Mouse (Mus musculus) CD4-positive, CD25-positive, alpha-beta regulatory T cell, adult 4 months (primary cell): ENCODE measurements around the gene Gps2. TPM values are rescaled to one million over a fixed set of nuclear protein-coding genes. Genes with fewer than 3 reads are reported as not detected.

Source experiments
- ATAC-seq: one replicate; pipeline ENCODE4 v1.8.0; 2017
- polyA plus RNA-seq, 2 experiments: library from polyadenylated mRNA; unstranded; fragments of 100-300 nt; shearing (Covaris generic); gene quantifications; one replicate each; pipeline ENCODE4 v1.2.1; 2017

The Gps2 gene
- polyA plus RNA-seq, result 100 to 1,000 TPM; 120 to 134 TPM

DNA sequence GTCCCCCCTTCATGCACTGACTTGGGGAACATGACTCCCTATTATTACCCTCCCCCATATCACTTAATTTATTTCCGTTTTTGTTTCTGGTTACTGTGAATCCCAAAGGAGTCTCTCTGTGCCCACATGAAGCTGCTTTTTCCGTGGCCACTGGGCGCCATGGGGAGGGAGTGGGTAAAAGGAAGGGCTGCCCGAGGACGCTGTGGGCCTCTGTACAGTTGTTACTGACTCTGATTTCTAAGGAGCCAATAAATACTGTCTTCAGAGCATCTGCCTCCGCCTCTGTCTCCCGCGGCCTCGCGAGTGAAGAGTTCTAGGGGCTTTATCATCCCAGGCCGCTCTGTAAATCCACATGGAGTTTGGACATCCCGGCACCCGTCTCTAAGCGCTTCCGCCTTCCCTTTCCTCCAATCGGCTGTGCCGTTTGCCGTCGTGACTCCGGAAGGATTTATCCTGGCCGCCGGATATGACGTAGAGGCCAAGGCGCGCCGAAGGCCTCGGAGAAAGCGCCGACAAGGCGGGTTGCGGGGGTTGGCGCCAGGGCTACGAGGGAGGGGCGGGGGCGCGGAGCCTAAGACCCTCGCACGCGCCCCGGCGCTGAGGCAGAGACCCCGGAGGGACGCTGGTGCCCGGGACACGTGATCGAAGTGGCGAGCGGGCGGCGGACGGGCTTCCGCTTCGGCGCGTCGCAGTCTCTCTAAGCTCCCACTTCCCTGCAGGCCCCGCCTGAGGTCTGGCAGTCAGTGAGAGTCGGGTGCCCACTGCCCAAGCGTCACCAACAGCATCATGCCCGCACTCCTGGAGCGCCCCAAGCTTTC, at the start of gene Gps2:
Gps2 (plus strand) TSS at position 335 of the 818 bp plus-strand sequence.
- ATAC-seq, result peak; percentile 93

DNA sequence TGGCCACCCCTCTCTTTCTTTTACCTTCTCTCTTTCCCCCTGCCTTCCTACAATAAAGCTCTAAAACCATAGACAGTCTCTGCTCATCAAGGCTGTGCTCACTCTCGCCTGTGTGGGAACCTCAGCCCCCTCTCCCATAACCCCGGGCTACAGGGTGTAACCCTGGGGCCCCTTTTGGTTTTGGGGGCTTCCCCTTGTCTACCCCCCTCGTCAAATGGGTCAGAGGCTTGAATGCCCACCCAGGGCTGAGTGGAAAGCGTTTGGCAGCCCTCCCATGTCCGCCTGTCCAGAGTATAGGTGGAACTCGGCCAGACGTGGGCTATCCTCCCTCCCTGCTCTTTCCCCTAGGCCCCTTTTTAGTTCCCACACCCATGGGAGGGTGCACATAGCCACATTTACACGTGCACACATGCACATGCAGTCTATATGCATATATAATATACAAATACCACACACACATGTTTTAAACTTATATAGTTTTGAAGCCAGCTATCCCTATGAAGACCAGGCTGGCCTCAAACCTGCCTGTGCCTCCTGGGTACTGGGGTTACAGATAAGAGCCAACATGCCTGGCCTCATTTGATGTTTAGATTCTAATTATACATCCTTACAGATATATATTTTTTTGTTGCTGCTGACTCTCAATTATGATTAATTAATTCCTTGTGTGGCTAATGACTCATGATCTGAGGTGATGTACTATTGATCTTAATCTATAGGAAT, 49.4 kb upstream of the Gps2 start:
- ATAC-seq, result no peak

DNA sequence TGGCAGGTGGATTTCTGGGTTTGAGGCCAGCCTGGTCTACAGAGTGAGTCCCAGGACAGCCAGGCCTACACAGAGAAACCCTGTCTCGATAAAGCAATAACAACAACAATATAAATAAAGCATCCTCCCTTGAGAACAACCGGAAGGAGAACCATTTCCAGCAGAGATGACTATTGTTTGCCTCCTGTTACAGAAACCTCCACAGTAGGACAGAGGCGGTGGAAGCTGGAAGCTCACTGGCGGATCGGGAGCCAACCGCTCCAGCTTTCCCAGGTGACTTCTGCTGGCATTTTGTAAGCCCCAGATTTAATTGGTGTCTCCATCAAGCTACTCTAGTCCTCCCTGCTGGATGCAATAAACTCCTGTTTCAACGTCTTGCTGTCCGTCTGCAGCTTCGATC, 48.1 kb upstream of the Gps2 start:
- ATAC-seq, result no peak

DNA sequence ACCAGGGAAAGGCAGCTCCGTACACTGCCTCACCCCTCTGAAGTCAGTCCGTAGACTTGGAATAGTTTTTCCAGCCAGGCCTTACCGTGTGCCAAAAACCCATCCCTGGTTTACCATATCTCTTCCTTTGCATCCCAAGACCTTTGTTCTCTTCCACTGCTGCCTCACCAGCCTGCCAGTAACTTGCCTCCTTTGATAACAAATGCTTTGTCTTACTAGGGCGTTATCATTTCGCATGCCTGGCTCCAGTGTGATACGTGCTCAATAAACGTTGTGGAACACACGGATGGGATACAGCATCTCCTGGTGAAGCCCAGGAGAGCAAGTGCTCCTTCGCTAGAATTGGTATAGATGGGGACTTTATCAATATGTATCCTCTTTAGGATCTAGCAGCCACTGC, 46.4 kb upstream of the Gps2 start:
- ATAC-seq, result no peak

DNA sequence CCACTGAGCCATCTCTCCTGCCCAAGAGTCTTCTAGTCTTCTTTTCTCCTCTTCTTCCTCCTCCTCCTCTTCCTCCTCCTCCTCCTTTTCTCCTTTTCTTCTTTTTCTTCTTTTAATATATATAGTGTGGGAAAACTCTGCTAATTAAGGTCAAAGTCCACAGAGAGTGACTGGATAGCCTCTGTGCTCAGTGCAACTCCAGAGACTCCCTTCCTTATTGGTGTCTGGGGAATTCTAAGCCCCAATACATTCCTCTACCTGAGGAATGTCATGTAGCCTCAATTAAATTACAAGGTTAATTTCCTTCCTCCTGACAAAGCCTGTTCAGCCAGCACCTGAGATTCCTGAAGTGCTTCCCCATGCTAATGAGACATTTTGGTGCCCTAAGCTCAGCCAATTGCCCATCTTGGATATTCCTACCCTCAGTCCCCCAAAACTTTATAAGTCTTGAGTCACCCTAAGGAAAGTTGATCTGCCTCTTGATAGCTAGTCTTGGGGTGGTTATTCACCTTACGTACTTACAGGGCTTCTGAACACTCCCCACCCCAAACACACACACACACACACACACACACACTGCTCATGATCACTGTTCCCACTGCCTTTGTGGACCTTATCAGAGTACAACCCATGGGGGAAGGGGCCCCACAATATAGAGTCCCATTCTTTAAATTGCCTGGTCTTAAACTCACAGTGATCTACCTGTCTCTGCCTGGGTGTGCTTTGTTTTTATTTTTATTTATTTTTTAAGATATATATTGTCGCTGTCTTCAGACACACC, 43.2 kb upstream of the Gps2 start:
- ATAC-seq, result no peak

DNA sequence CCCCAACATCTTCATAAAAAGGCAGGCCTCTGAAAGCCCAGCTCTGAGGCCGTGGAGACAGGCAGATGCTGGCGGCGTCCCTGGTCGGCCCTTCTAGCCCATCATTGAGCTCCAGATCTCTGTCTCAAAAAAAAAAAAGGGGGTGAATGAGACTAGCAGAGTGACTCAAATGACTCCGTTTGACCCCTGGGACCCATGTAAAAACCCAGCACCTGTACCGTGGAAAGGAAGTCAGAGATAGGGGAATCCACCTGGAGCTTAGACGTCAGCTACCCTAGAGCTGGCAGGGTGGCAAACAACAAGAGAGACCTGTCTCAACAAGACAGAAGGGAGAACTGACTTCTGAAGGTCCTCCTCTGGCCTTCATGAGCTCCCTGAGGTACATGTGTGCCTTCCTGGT, 41.9 kb upstream of the Gps2 start:
- no peak for ATAC-seq

DNA sequence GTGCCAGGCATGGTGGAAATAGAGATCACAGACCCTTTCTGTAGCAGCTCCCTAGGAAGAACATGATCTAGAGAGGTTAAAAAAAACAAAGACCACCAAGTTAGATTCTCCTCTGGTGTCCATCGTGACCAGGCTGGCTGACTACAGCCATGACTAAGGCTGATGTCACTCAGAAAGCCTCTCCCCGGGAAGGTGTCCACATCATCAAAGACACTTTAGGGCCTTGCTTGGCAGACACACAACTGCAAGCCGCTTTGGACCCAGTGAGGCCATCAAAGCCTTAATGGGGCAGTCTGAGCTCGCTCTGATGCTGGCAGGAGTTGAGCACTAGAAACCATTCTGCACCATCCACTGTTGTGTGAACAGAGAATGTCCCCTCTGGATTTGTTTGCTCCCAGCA, 41.2 kb upstream of the Gps2 start:
- no peak for ATAC-seq

DNA sequence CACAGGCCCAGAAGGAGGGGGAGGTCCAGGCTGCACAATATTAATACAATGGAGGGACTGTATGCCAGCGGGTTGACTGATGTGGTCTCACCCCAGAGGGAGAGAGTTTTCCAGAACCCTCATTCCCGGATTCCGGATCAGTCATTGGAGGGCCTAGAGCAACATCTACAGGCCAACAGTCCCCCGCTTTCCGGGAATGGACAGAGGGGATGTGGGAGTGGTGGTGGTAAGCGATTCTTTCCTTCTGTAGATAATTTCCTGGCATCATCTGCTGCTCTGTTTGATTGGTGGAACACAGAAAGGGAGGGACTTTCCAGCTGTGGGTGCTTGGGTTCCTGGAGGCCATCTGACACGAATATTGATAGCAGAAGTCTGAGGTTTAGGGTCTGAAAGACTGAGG, 37.5 kb upstream of the Gps2 start:
- peak; percentile 38 for ATAC-seq

DNA sequence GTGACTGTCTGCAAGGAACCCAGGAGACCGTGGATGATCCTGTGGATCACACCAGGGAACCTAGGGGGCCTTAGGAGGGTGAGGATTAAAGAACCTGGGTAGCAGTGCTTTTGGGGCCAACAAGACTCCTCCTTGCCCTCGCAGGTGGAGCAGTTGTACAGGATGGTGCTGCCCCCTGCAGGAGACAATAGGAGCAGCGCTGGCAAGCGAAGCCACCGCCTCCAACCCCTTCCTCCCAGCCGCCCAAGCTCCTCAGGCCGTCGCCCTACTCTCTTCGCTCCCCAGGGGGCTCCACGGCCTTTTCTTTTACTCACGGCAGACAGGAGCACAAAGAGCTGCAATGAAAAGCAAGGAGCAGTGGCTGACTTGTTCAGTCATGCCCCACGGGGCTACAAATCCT, 36.8 kb upstream of the Gps2 start:
- peak; percentile 56 for ATAC-seq

DNA sequence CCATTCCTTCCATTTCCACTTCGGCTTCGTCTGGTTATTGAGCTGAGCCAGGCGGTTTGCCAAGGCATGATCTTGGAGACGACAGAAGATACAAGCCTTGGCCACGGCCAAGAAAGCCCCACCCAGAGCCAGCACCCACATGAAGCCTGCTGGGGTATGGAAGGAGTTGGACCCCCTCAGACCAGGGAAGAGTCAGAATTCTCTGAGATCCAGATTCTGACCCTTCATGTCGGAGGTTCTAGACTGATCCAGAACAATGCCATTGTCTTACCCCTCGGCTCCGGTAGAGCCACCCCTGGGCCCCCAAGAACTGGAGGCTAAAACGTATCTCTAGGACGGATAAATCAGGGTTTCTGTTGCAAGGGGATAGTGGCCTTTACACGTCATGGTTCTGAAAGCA, 35.8 kb upstream of the Gps2 start, which contains the start of gene Tmem95:
Tmem95 (minus strand) TSS at position 141 of the 400 bp plus-strand sequence.
- ATAC-seq, result no peak

DNA sequence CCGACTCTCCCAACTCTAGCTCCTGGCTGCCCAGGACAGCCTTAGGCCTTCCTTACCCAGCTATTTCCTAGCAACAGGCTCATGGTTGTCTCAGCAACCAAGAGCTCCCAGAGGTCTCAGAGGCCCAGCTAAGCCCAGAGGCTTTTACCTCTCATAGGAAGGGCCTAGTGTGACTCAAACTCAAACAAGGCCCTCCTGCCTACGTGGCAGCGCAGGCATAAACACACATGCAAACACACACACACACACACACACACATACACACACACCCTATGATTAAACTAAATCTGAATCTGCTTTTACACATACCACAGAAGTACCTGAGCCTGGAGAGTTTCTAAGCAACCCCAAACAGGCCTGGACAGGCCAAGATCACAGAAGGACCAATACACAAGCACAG, 35.3 kb upstream of the Gps2 start:
- ATAC-seq, result no peak

DNA sequence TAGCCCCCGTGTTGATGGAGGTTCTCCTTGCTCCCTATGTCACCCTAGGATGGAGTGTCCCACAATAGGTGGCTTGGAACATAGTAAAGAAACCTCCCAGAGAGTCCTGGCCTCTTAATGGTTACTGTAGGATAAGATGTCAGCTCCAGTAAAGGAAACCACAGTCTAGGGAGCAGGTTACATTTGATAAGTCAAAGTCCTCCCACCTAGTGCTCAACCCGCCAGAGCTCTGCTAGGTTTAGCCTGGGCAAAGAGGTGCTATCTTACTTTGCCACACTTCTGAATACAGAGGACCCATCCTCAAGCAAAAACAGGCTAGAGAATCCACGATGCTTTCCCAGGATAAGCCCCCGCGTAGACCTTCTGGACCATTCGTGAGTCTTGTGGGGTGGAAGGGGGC, 34.7 kb upstream of the Gps2 start:
- ATAC-seq, result no peak

DNA sequence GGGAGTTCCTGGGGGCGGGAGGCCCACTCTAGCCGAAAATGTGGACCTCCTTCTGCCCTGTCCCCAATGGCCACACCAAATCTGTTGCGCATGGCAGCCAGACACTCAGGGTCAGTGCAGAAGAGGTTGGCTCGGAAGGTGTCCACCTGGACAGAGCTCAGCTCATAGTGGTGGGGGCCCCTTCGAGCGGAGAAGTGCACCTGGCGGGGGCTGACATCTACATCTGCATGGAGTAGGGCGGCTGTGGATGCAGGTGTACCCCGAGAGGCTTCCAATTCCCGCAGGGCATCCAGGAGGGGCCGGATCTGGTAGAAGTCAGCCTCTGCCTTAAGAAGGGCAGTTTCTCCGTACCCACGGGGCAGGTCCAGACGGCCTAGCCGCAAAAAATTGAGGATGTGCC, 34.0 kb upstream of the Gps2 start:
- ATAC-seq, result no peak

DNA sequence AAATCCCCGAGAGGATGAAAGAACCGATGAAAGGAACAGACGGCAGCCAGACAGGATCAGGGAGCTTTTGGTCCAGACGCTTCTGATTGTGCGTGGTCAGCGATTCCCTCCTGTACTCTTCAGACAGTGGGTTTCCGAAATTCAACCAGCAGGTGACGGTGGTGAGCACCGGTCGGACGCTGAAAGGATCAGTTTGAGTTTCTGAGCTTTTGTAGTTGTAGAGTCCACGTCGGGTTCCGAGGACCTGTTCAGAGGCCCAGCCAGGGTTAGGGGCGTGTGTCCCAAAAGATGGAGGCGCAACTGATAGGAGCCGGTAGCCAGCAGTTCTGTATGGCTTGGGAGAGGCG, 33.2 kb upstream of the Gps2 start:
- ATAC-seq, result peak; percentile 49

DNA sequence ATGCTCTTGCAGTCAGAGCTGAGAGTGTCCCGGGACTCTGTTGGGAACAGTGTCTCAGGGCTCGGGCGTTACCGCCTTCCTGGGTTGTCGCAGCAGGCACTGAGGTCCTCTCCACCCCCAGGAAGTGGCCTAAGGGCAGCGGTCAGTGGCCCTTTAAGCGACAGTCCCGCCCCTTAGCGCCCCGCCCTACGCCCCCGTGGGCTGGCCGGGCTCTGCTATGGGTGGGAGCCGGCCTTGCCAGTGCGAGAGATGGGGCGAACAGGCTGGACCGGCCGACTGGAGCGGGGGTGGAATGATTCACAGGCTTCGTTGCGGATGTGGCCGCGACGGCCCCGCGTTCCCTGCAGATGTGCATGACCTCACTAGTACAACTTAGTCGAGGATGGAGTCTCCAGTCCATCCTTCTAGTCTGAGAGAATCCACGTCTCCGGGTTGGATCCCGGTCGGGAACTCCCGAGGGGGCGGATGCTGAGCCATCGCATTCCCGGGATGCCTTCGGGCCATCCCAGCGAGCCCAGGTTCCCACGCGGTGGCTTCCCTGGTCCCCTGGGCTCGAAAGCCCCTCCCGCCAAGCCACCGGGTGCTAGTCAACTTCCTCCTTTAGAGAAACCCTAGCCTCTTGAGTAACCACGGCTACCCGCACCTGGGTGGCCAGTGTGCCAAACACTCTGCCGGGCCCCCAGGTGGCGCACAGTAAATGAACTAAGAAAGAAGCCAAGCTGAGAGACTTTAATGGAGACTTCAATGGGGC, 32.7 kb upstream of the Gps2 start, which contains the start of gene Kctd11:
Kctd11 (minus strand) TSS at position 554 of the 751 bp plus-strand sequence.
- peak; percentile 60 for ATAC-seq

DNA sequence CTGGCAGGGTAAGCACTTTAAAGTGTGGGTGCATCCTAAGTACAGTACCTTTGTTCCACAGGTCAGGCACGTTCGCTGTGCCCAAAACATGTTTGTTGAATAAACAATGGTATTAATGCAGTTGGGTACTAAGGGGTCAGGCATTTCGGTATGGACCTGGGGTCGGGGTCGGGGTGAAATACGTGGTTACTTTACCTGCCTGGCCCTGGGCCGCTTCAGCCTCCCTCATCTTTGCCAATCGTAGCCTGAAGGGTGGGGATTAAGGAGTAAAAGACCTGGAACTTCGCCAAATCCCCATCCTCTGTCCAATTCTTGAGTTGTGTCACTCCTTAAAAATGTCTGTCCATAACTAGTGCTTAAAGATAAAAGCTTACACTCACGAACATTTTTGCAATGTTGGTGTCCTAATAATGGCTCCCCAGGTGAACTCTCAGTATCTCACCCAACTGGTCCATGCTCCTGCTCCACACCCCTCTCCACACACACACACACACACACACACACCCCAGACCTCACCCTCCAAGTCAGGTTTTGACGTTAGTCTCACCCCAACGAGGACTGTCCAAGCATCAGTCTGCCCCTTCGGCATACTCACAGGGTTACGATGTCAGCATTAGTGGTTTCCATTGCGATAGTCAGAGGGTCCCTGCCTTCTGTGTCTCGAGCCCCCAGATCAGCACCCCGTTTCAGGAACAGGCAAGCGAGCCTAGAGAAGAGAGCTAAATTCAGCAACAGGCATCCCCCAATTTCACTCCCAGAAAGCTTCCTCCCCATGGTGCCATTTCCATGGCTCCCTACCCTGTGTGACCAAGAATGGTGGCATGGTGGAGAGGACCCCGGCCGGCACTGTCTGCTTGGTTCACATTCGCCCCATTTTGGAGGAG, 31.7 kb upstream of the Gps2 start:
- no peak for ATAC-seq

DNA sequence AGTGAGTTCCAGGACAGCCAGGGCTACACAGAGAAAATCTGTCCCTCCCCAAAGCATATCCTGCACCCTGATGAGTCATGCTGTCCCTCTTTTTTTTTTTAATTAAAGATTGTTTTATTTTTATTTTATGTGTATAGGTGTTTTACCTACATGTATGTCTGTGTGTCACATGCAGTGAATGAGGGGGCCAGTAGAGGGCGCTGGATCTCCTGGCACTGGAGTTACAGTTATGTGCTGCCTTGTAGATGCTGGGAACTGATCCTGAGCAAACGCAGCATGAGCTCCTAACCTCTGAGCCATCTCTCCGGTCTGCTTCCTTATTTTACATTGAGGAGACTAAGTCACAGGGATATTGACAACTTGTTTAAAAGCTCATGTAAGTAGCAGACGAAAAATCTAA, 30.6 kb upstream of the Gps2 start:
- no peak for ATAC-seq

DNA sequence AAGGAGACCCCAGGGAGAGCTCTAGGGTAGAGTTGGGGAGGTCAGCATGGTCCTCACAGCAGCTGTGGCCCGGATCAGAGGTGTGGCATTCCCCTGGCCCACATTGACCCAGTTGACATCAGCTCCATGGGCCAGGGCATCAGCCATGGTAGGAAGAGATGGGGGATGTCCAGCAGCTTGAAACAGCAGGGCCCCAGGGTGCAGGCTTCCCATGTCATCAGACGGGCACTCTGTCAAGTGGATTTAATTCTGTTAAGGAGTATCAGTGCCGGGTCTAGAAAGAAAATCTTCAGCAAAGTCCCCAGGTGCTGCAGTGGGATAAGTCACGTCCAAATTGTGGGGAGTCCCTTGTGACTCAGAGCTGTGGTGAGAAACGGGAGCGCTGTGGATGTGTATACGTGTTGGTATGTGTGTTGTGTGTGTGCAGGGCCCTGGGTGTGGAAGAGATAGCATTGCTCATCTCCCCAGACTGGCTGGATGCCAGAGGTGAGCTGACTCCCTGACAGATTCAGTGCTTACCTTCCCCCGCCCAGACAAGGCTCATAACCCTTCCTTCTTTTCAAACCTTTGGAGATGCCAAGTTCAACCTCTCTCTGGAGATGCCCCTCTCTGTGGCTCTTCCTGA, 30.0 kb upstream of the Gps2 start:
- ATAC-seq, result no peak

DNA sequence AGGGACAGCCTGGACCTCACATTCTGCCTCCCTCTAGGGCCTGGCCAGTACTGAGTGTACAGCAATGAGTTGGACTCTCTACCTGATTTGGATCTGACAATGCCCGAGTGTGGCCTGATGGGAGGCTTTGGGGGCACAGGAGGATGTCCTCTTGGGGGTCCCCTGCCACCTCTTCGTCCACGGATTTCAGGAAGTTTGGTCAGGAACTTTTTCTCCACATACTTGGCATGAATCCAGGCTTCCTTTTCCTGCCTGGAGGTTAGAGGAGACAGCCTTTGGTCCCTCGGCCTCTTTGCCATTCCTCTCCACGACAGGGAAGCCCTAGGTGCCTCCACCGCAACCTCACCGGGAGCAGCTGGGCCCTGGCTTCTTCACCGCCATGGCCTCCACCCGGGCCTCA, 29.4 kb upstream of the Gps2 start:
- no peak for ATAC-seq

DNA sequence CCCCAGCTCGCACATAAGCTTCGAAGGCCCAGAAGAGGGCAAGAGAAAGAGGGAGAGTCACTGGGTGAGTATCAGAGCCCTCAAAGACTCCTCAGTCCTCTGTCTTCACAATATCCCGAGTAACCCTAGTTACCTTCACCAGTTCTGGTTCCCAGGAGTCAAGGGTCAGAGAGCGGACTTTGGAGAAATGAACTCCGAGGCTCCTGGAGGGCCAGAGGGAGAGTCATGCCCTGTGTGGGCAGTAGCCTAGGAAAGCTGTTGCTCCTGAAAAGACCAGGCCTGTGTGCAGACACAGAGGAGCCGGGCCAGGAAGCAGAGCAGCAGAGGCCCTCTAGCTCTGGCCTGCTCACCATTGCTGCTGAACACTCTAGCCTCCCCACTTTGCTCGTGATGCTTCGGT, 29.0 kb upstream of the Gps2 start:
- ATAC-seq, result no peak
